In genomic region chr1:52120191-52120590, GRCm38 (mm10) we compare ENCODE assay signal across 8 mouse cellular contexts. TPM values are rescaled to one million over a fixed set of nuclear protein-coding genes. Genes with fewer than 3 reads are reported as not detected.
DNase-seq lines count a peak whose midpoint lies in the region; ATAC-seq and TF ChIP-seq lines count a peak whose summit lies in the region.

No protein-coding gene starts in this region.

- H3K27ac ChIP-seq in limb, embryonic 14.5 days (replicated peaks; ENCODE audit: low read depth, low read length): no peak overlapping the region
- H3K27ac ChIP-seq in stomach, postnatal 0 days (replicated peaks): no peak overlapping the region

- no peaks in the 10 kb centered on the region for H3K27me3 ChIP-seq in limb, embryonic 14.5 days (ENCODE audit: control insufficient read depth, insufficient read depth, low read length)
- no peaks in the 10 kb centered on the region for H3K27me3 ChIP-seq in stomach, postnatal 0 days (ENCODE audit: control insufficient read depth, insufficient read depth, low read length)

- 0 out of 2 replicates have a peak, but pooled peaks cover 4% of the 10 kb centered on the region for H3K4me1 ChIP-seq in limb, embryonic 14.5 days (ENCODE audit: control insufficient read depth, insufficient read depth, low read length)
- H3K4me1 ChIP-seq in stomach, postnatal 0 days (replicated peaks; ENCODE audit: control insufficient read depth, insufficient read depth): no peaks in the 10 kb centered on the region

- H3K4me2 ChIP-seq in limb, embryonic 14.5 days (replicated peaks; ENCODE audit: low read depth, low read length, severe bottlenecking): peak overlapping the region; percentile 75
- peak overlapping the region; percentile 77 for H3K4me2 ChIP-seq in stomach, postnatal 0 days (replicated peaks; ENCODE audit: low read depth)

- no peaks in the 10 kb centered on the region for H3K9me3 ChIP-seq in limb, embryonic 14.5 days (ENCODE audit: control insufficient read depth, low read length)
- no peaks in the 10 kb centered on the region for H3K9me3 ChIP-seq in stomach, postnatal 0 days (ENCODE audit: control insufficient read depth, low read length)

- 36% methylated on average over 10 of the region's 10 CpGs for WGBS in limb, embryonic 14.5 days
- WGBS in stomach, postnatal 0 days: 32% methylated on average over 10 of the region's 10 CpGs

- TF ChIP-seq EP300 in stomach, postnatal 0 days (optimal IDR thresholded peaks at IDR 0.05): no peak

- no peak for TF ChIP-seq POLR2A in limb, embryonic 14.5 days (IDR thresholded peaks at IDR 0.05; ENCODE audit: borderline replicate concordance, extremely low read depth, insufficient read depth, insufficient read length)

- no peak for ATAC-seq in limb, embryonic 14.5 days (ENCODE audit: low FRiP score, low read depth)
- no peak for ATAC-seq in stomach, postnatal 0 days (ENCODE audit: low FRiP score, low TSS enrichment)

- no peak for TF ChIP-seq CTCF in stomach, postnatal 0 days (IDR thresholded peaks at IDR 0.05; ENCODE audit: low read depth)

- DNase-seq in adrenal gland, adult 2 months: peak; percentile 13
- DNase-seq in adrenal gland, postnatal 10 days: no peak
- DNase-seq in thymus, postnatal 14 days: peak; percentile 18
- no peak for DNase-seq in thymus, adult 18-20 months
- DNase-seq in limb, embryonic 14.5 days (ENCODE audit: low spot score): no peak
- no peak for DNase-seq in stomach, postnatal 0 days (ENCODE audit: low spot score)
- no peak for DNase-seq in gastrocnemius, adult 18-20 months (ENCODE audit: low spot score)
- no peak for DNase-seq in retina, postnatal 1 day

- H3K9ac ChIP-seq in limb, embryonic 14.5 days (ENCODE audit: low read depth, low read length, severe bottlenecking): peak overlapping the region; percentile 75; the same call in 1 of the 2 replicates
- peak overlapping the region; percentile 84 for H3K9ac ChIP-seq in stomach, postnatal 0 days (ENCODE audit: low read length)

- H3K4me3 ChIP-seq in limb, embryonic 14.5 days (replicated peaks; ENCODE audit: low read length): peak overlapping the region; percentile 93
- peak overlapping the region; percentile 81 for H3K4me3 ChIP-seq in stomach, postnatal 0 days (ENCODE audit: low read depth, low read length)

- peaks cover 3% of the 10 kb centered on the region; the same call in 1 of the 2 replicates for H3K36me3 ChIP-seq in limb, embryonic 14.5 days (ENCODE audit: control insufficient read depth, insufficient read depth, low read length)
- H3K36me3 ChIP-seq in stomach, postnatal 0 days (ENCODE audit: control insufficient read depth, insufficient read depth, low read length): 0 out of 2 replicates have a peak, but pooled peaks cover 4% of the 10 kb centered on the region

RNA-seq across cellular contexts. Expression of gene Stat1, which starts 1.0 kb away (rescaled TPM):
- 100 to 1,000 TPM in 1 of 2 experiments, 10 to 100 TPM in 1; 79.2 to 131 TPM for total RNA-seq in adrenal gland, adult 2 months (2021)
- 97.2 and 127 TPM in 2 replicates for polyA plus RNA-seq in adrenal gland, adult 2 months (2012; rRNA removed)
- total RNA-seq in adrenal gland, postnatal 10 days (2021): 10 to 100 TPM; 42.6 to 52.4 TPM
- polyA plus RNA-seq in limb, embryonic 14.5 days (2012; rRNA removed): 12.9 and 14.8 TPM in 2 replicates
- 20.6 and 25.6 TPM in 2 replicates for polyA plus RNA-seq in limb, embryonic 14.5 days (2014; fragmentation: Nextera tagmentation; extraction: Ambion mirVana)
- 22.2 and 24.0 TPM in 2 replicates for polyA plus RNA-seq in stomach, postnatal 0 days (2015; fragmentation: Nextera tagmentation; extraction: Ambion mirVana)
- total RNA-seq in gastrocnemius, adult 18-20 months (2021): 10 to 100 TPM; 11.7 to 11.8 TPM

Comparison
In these comparisons a context has a peak if more than half of its experiments do, and no peak if none do; other contexts are left out.
1. DNase-seq: peak in adrenal gland, adult 2 months (single experiment) and thymus, postnatal 14 days (single experiment); none in adrenal gland, postnatal 10 days (single experiment), thymus, adult 18-20 months (0 of 2), limb, embryonic 14.5 days (single experiment), stomach, postnatal 0 days (single experiment), gastrocnemius, adult 18-20 months (single experiment) and retina, postnatal 1 day (single experiment).